Mouse (Mus musculus) heart, embryonic 16.5 days (tissue): ENCODE data around the gene BC051665. TPM values are rescaled to one million over a fixed set of nuclear protein-coding genes. Genes with fewer than 3 reads are reported as not detected.

Experiments used
- ATAC-seq: fragments of 200-750 bp; cut with Nextera tagmentation; replicated peaks from 2 replicates; pipeline ENCODE4 v1.8.0; 2017; ENCODE audit warnings: moderate number of reproducible peaks; ENCODE audit not compliant: insufficient read depth, low FRiP score; ENCODE audit errors: extremely low read depth
- H3K27ac ChIP-seq: fragments of 300-500 bp; sonication (generic); 2 replicates; pipeline ENCODE4 v1.5.1; 2014; ENCODE audit warnings: mild to moderate bottlenecking, low read length, control low read depth, moderate library complexity
- H3K27me3 ChIP-seq: fragments of 300-500 bp; sonication (generic); 2 replicates; pipeline ENCODE4 v1.6.1; 2014; ENCODE audit warnings: low read length, mixed read lengths; ENCODE audit not compliant: control insufficient read depth, insufficient read depth
- H3K36me3 ChIP-seq: fragments of 300-500 bp; sonication (generic); 2 replicates; pipeline ENCODE4 v1.6.1; 2014; ENCODE audit not compliant: control insufficient read depth, insufficient read depth
- H3K4me1 ChIP-seq: fragments of 300-500 bp; sonication (generic); 2 replicates; pipeline ENCODE4 v1.6.1; 2014; ENCODE audit warnings: low read length, mixed read lengths; ENCODE audit not compliant: control insufficient read depth, insufficient read depth
- H3K4me2 ChIP-seq: fragments of 300-500 bp; sonication (generic); 2 replicates; pipeline ENCODE4 v1.6.1; 2014; ENCODE audit warnings: low read depth, mild to moderate bottlenecking, control low read depth, low read length
- H3K4me3 ChIP-seq: fragments of 300-500 bp; sonication (generic); 2 replicates; pipeline ENCODE4 v1.5.1; 2014; ENCODE audit warnings: mild to moderate bottlenecking, control low read depth, low read length
- H3K9ac ChIP-seq: fragments of 300-500 bp; sonication (generic); 2 replicates; pipeline ENCODE4 v1.6.1; 2014; ENCODE audit warnings: low read length, control low read depth
- H3K9me3 ChIP-seq: fragments of 300-500 bp; sonication (generic); replicated peaks from 2 replicates; pipeline ENCODE4 v1.6.1; 2016; ENCODE audit warnings: low read length; ENCODE audit not compliant: control insufficient read depth
- WGBS: fragments of 180-500 bp; shearing (Covaris S2); extraction: QIAGEN DNeasy Blood & Tissue Kit; methylation state at CpG from one replicate; pipeline ENCODE4 v1.1.7; 2014; 5-methylcytosine and 5-hydroxymethylcytosine counted together
- polyA plus RNA-seq: library from polyadenylated mRNA; unstranded; fragments of >200 nt; fragmentation: Nextera tagmentation; extraction: Ambion mirVana; gene quantifications from 2 replicates; pipeline ENCODE4 v1.2.1, GENCODE M21; 2015

BC051665 gene
- polyA plus RNA-seq, 1 experiment from 2014 or later, result not detected

- Histone ChIP-seq H3K4me3 (no peak overlapping the region), H3K36me3 (0 out of 2 replicates have a peak, but pooled peaks cover 2% of the 10 kb centered on the region), H3K27ac (no peak overlapping the region), H3K27me3 (no peaks in the 10 kb centered on the region), H3K4me2 (no peak overlapping the region), H3K4me1 (peaks cover 5% of the 10 kb centered on the region; the same call in 1 of the 2 replicates), H3K9ac (no peak overlapping the region), H3K9me3 (no peaks in the 10 kb centered on the region)
- ATAC-seq, result no peak
- 81% methylated on average over 1 of the region's 1 CpGs for WGBS
Observed at GRCm38 (mm10) chr13:60747201-60747600, 39.0 kb downstream of the BC051665 start.

- no peak overlapping the region for H3K4me3 ChIP-seq
- 46% methylated on average over 1 of the region's 1 CpGs for WGBS
- no peak overlapping the region for H3K27ac ChIP-seq
- H3K9ac ChIP-seq, result no peak overlapping the region
- H3K4me2 ChIP-seq, result no peak overlapping the region
- H3K27me3 ChIP-seq, result no peaks in the 10 kb centered on the region
- H3K9me3 ChIP-seq, result no peaks in the 10 kb centered on the region
- ATAC-seq, result no peak
- peaks cover 5% of the 10 kb centered on the region; the same call in 1 of the 2 replicates for H3K4me1 ChIP-seq
- H3K36me3 ChIP-seq, result 0 out of 2 replicates have a peak, but pooled peaks cover 2% of the 10 kb centered on the region
Observed at GRCm38 (mm10) chr13:60746271-60746670, 39.9 kb downstream of the BC051665 start.

GRCm38 (mm10) chr13:60745358-60745757, 40.8 kb downstream of the BC051665 start:
- H3K27me3 ChIP-seq, result no peaks in the 10 kb centered on the region
- no peak overlapping the region for H3K9ac ChIP-seq
- no peaks in the 10 kb centered on the region for H3K9me3 ChIP-seq
- WGBS, result 60% methylated on average over 12 of the region's 12 CpGs
- H3K4me2 ChIP-seq, result no peak overlapping the region
- no peak overlapping the region for H3K27ac ChIP-seq
- no peak for ATAC-seq
- H3K4me3 ChIP-seq, result no peak overlapping the region
- H3K4me1 ChIP-seq, result peaks cover 5% of the 10 kb centered on the region; the same call in 1 of the 2 replicates
- H3K36me3 ChIP-seq, result 0 out of 2 replicates have a peak, but pooled peaks cover 2% of the 10 kb centered on the region

GRCm38 (mm10) chr13:60744736-60745135, 41.4 kb downstream of the BC051665 start:
- H3K4me3 ChIP-seq, result no peak overlapping the region
- peaks cover 6% of the 10 kb centered on the region; the same call in 1 of the 2 replicates for H3K36me3 ChIP-seq
- no peak overlapping the region for H3K27ac ChIP-seq
- no peak overlapping the region for H3K9ac ChIP-seq
- no peaks in the 10 kb centered on the region for H3K27me3 ChIP-seq
- no peaks in the 10 kb centered on the region for H3K9me3 ChIP-seq
- 71% methylated on average over 3 of the region's 3 CpGs for WGBS
- H3K4me1 ChIP-seq, result peaks cover 5% of the 10 kb centered on the region; the same call in 1 of the 2 replicates
- no peak for ATAC-seq
- H3K4me2 ChIP-seq, result no peak overlapping the region

GRCm38 (mm10) chr13:60744078-60744460, 42.1 kb downstream of the BC051665 start:
- Histone ChIP-seq H3K9ac (no peak overlapping the region), H3K27ac (peak overlapping the region; percentile 32; the same call in 1 of the 2 replicates)
- ATAC-seq, result peak; percentile 65; the same call in 1 of the 2 replicates

GRCm38 (mm10) chr13:60743381-60744077, 42.6 kb downstream of the BC051665 start:
- ATAC-seq, result no peak
- 61% methylated on average over 13 of the region's 13 CpGs for WGBS
- peaks cover 5% of the 10 kb centered on the region; the same call in 1 of the 2 replicates for H3K4me1 ChIP-seq
- H3K36me3 ChIP-seq, result peaks cover 4% of the 10 kb centered on the region; the same call in 1 of the 2 replicates
- peak overlapping the region; percentile 38 for H3K27ac ChIP-seq
- H3K9ac ChIP-seq, result no peak overlapping the region
- H3K4me3 ChIP-seq, result no peak overlapping the region
- H3K27me3 ChIP-seq, result no peaks in the 10 kb centered on the region
- no peak overlapping the region for H3K4me2 ChIP-seq
- no peaks in the 10 kb centered on the region for H3K9me3 ChIP-seq

More at GRCm38 (mm10) chr13:60744078-60744460, 42.1 kb downstream of the BC051665 start:
- Histone ChIP-seq H3K4me2 (no peak overlapping the region), H3K4me3 (no peak overlapping the region), H3K9me3 (no peaks in the 10 kb centered on the region), H3K36me3 (peaks cover 6% of the 10 kb centered on the region; the same call in 1 of the 2 replicates), H3K4me1 (peaks cover 5% of the 10 kb centered on the region; the same call in 1 of the 2 replicates), H3K27me3 (no peaks in the 10 kb centered on the region)
- 26% methylated on average over 7 of the region's 7 CpGs for WGBS

- H3K4me2 ChIP-seq, result no peak overlapping the region
- H3K36me3 ChIP-seq, result peaks cover 4% of the 10 kb centered on the region; the same call in 1 of the 2 replicates
- no peak for ATAC-seq
- WGBS, result 70% methylated on average over 3 of the region's 3 CpGs
- peak overlapping the region; percentile 38 for H3K27ac ChIP-seq
- no peak overlapping the region for H3K4me3 ChIP-seq
- no peaks in the 10 kb centered on the region for H3K9me3 ChIP-seq
- H3K4me1 ChIP-seq, result peaks cover 7% of the 10 kb centered on the region; the same call in 1 of the 2 replicates
- no peak overlapping the region for H3K9ac ChIP-seq
- no peaks in the 10 kb centered on the region for H3K27me3 ChIP-seq
Observed at GRCm38 (mm10) chr13:60742611-60743010, 43.6 kb downstream of the BC051665 start.

GRCm38 (mm10) chr13:60740248-60740647, 45.9 kb downstream of the BC051665 start:
- H3K4me3 ChIP-seq, result no peak overlapping the region
- no peak for ATAC-seq
- H3K27ac ChIP-seq, result no peak overlapping the region
- peaks cover 8% of the 10 kb centered on the region; the same call in 1 of the 2 replicates for H3K4me1 ChIP-seq
- H3K27me3 ChIP-seq, result no peaks in the 10 kb centered on the region
- H3K9me3 ChIP-seq, result no peaks in the 10 kb centered on the region
- H3K36me3 ChIP-seq, result peaks cover 4% of the 10 kb centered on the region; the same call in 1 of the 2 replicates
- H3K4me2 ChIP-seq, result no peak overlapping the region
- no peak overlapping the region for H3K9ac ChIP-seq
- 89% methylated on average over 6 of the region's 6 CpGs for WGBS

GRCm38 (mm10) chr13:60738429-60738828, 47.7 kb downstream of the BC051665 start:
- no peaks in the 10 kb centered on the region for H3K9me3 ChIP-seq
- H3K9ac ChIP-seq, result no peak overlapping the region
- H3K27me3 ChIP-seq, result no peaks in the 10 kb centered on the region
- 6% methylated on average over 9 of the region's 9 CpGs for WGBS
- H3K4me2 ChIP-seq, result peak overlapping the region; percentile 54
- peak; percentile 71 for ATAC-seq
- H3K4me1 ChIP-seq, result peaks cover 4% of the 10 kb centered on the region; the same call in 1 of the 2 replicates
- H3K36me3 ChIP-seq, result peaks cover 4% of the 10 kb centered on the region; the same call in 1 of the 2 replicates
- peak overlapping the region; percentile 25 for H3K4me3 ChIP-seq
- H3K27ac ChIP-seq, result peak overlapping the region; percentile 77
